ENCODE assay signal across 8 mouse cellular contexts in genomic region chr10:56468993-56469712, GRCm38 (mm10).
DNase-seq lines count a peak whose midpoint lies in the region; ATAC-seq lines count a peak whose summit lies in the region.

No protein-coding gene starts in this region.

- H3K36me3 ChIP-seq in heart, embryonic 14.5 days (ENCODE audit: control insufficient read depth, insufficient read depth, low read length), result no peaks in the 10 kb centered on the region

- H3K27me3 ChIP-seq in heart, embryonic 14.5 days (ENCODE audit: control insufficient read depth, insufficient read depth, low read length), result no peaks in the 10 kb centered on the region

- DNase-seq in retina, embryonic 14.5 days (ENCODE audit: low spot score), result peak; percentile 8
- DNase-seq in retina, postnatal 1 day, result no peak
- peak; percentile 55 for DNase-seq in embryo, embryonic 9.5 days (ENCODE audit: extremely low spot score)
- DNase-seq in kidney, postnatal 25 days, result peak; percentile 30 to 49
- peak; percentile 5 for DNase-seq in right cerebral cortex, postnatal 4 days
- no peak for DNase-seq in layer of hippocampus, adult 18-20 months (ENCODE audit: low spot score in 2 of 2)

- H3K4me2 ChIP-seq in heart, embryonic 14.5 days (ENCODE audit: low read length), result peak overlapping the region; percentile 59

- H3K9me3 ChIP-seq in heart, embryonic 14.5 days (ENCODE audit: control insufficient read depth, low read length), result no peaks in the 10 kb centered on the region

- H3K27ac ChIP-seq in heart, embryonic 14.5 days (replicated peaks in 1 of 2; ENCODE audit: control insufficient read depth in 1 of 2, insufficient read depth in 1 of 2, low read depth in 2 of 2, low read length in 2 of 2), result peak overlapping the region; percentile 72

- 25% methylated on average over 15 of the region's 15 CpGs for WGBS in heart, embryonic 14.5 days

- peak overlapping the region; percentile 27 to 33 for H3K4me3 ChIP-seq in heart, embryonic 14.5 days (ENCODE audit: control insufficient read depth in 1 of 2, insufficient read depth in 1 of 2, low read depth in 1 of 2, low read length in 2 of 2)

- peaks cover 3 to 5% of the 10 kb centered on the region in 2 experiments; a peak in 3 of 4 replicates for H3K4me1 ChIP-seq in heart, embryonic 14.5 days (ENCODE audit: control insufficient read depth in 2 of 2, insufficient read depth in 2 of 2, low read length in 2 of 2)

- peak overlapping the region; percentile 25 for H3K9ac ChIP-seq in heart, embryonic 14.5 days (ENCODE audit: low read length)

- ATAC-seq in heart, embryonic 14.5 days (ENCODE audit: insufficient number of reproducible peaks, insufficient read depth, low FRiP score, low read depth), result 0 out of 2 replicates have a peak, but pooled peaks have one; percentile 35
- ATAC-seq in CD4-positive, CD25-positive, alpha-beta regulatory T cell, adult 4 months, result no peak

Comparison
In these comparisons a context has a peak if more than half of its experiments do, and no peak if none do; other contexts are left out.
1. DNase-seq: peak in retina, embryonic 14.5 days (single experiment), embryo, embryonic 9.5 days (single experiment), kidney, postnatal 25 days (2 of 2) and right cerebral cortex, postnatal 4 days (single experiment); none in retina, postnatal 1 day (single experiment) and layer of hippocampus, adult 18-20 months (0 of 2).